Mouse (Mus musculus) hindbrain, embryonic 11.5 days (tissue): ENCODE results near the gene Hist1h2bh. TPM values are rescaled to one million over a fixed set of nuclear protein-coding genes. Genes with fewer than 3 reads are reported as not detected.
"Not testable (repeated sequence)": the region's sequence is repeated elsewhere in the genome, so short reads cannot be mapped to it uniquely, and the experiment has no call there.

Source experiments
- ATAC-seq: fragments of 200-750 bp; cut with Nextera tagmentation; 2 replicates; pipeline ENCODE4 v1.8.0; 2017; ENCODE audit warnings: mild to moderate bottlenecking, moderate TSS enrichment, moderate library complexity; ENCODE audit not compliant: low FRiP score
- DNase-seq: peaks from one replicate; pipeline ENCODE4 v3.0.0-alpha.2; 2015; ENCODE audit warnings: low spot score
- H3K27ac ChIP-seq: fragments of 300-500 bp; sonication (generic); 2 replicates; pipeline ENCODE4 v1.5.1; 2014; ENCODE audit warnings: mild to moderate bottlenecking, low read depth, low read length
- H3K27me3 ChIP-seq: fragments of 300-500 bp; sonication (generic); 2 replicates; pipeline ENCODE4 v1.6.1; 2014; ENCODE audit warnings: mild to moderate bottlenecking, low read length, moderate library complexity, mixed read lengths; ENCODE audit not compliant: control insufficient read depth, insufficient read depth
- H3K36me3 ChIP-seq: fragments of 300-500 bp; sonication (generic); 2 replicates; pipeline ENCODE4 v1.6.1; 2014; ENCODE audit warnings: mild to moderate bottlenecking, low read length, moderate library complexity, mixed read lengths; ENCODE audit not compliant: control insufficient read depth, insufficient read depth
- H3K4me1 ChIP-seq: fragments of 300-500 bp; sonication (generic); replicated peaks from 2 replicates; pipeline ENCODE4 v1.6.1; 2014; ENCODE audit warnings: low read length, mixed read lengths; ENCODE audit not compliant: control insufficient read depth, insufficient read depth
- H3K4me2 ChIP-seq: fragments of 300-500 bp; sonication (generic); replicated peaks from 2 replicates; pipeline ENCODE4 v1.6.1; 2014; ENCODE audit warnings: mild to moderate bottlenecking, low read depth, low read length
- H3K4me3 ChIP-seq: fragments of 300-500 bp; sonication (generic); 2 replicates; pipeline ENCODE4 v1.5.1; 2014; ENCODE audit warnings: low read depth, low read length
- H3K9ac ChIP-seq: fragments of 300-500 bp; sonication (generic); 2 replicates; pipeline ENCODE4 v1.6.1; 2014; ENCODE audit warnings: low read depth, low read length
- H3K9me3 ChIP-seq: fragments of 300-500 bp; sonication (generic); 2 replicates; pipeline ENCODE4 v1.6.1; 2016; ENCODE audit warnings: low read length; ENCODE audit not compliant: control insufficient read depth
- WGBS: fragments of 180-500 bp; shearing (Covaris S2); extraction: QIAGEN DNeasy Blood & Tissue Kit; methylation state at CpG from one replicate; pipeline ENCODE4 v1.1.7; 2014; 5-methylcytosine and 5-hydroxymethylcytosine counted together
- polyA plus RNA-seq: library from polyadenylated mRNA; unstranded; fragments of >200 nt; fragmentation: Nextera tagmentation; extraction: Ambion mirVana; gene quantifications from 2 replicates; pipeline ENCODE4 v1.2.1, GENCODE M21; 2014

Gene Hist1h2bh
- polyA plus RNA-seq, 1 experiment from 2014 or later: 0.60 TPM

DNA sequence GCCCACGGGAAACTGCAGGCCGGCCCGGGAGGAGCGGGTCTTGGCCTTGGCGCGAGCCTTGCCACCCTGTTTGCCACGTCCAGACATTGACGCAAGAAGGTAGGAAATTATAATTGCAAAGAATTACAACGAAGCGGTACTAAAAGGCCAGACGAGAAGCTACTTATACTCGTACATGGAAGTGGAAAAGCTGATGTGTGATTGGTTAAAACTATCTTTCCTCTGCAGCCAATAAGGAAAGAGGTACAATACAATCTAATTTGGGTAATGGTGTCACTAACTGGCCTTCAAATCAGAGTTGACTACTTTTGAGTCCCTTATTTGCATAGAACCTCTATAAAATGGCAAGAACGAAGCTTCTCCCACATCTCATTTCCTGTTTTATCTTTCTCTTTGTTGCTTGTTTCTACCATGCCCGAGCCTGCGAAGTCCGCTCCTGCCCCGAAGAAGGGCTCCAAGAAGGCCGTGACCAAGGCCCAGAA is 27.9 kb upstream of the Hist1h2bh start, which contains the start of the genes Hist1h2ae and Hist1h2bg:
Gene Hist1h2ae, minus strand, starts transcription at position 199 of the 482 bp plus-strand sequence.
Gene Hist1h2bg, plus strand, starts transcription at position 375 of the 482 bp plus-strand sequence.
- no peaks in the 10 kb centered on the region for H3K36me3 ChIP-seq
- under 1% methylated on average over 17 of the region's 18 CpGs for WGBS

DNA sequence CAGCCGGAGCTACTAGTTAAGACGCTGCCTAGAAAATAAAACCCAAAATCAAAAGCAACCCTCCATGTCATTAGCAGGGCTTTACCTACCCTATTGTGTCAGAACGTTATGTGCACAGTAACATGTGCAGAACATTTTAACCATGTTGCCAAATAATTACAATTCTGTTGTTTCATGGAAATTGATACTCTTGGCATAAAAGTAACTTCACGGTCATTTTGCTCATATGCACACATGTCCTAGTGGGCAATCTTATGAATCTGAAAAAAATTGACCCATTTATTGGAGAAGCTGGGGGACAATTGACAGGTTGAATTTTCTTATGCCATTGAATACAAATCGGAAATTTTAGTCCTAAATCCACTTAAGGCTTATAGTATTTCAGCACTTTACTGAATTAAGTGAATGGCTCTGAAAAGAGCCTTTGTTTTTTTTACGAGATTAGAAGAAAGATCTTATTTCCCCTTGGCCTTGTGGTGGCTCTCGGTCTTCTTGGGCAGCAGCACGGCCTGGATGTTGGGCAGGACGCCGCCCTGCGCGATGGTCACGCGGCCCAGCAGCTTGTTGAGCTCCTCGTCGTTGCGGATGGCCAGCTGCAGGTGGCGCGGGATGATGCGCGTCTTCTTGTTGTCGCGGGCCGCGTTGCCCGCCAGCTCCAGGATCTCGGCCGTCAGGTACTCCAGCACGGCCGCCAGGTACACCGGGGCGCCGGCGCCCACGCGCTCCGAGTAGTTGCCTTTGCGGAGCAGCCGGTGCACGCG is 27.2 kb upstream of the Hist1h2bh start:
- Histone ChIP-seq H3K4me3 (peak overlapping the region; percentile 32), H3K9ac (peak overlapping the region; percentile 45), H3K4me2 (peak overlapping the region; percentile 44), H3K27ac (peak overlapping the region; percentile 90)
- H3K4me1 ChIP-seq, ATAC-seq, H3K27me3 ChIP-seq, H3K9me3 ChIP-seq, H3K36me3 ChIP-seq, DNase-seq: not testable (repeated sequence)
- 3% methylated on average over 24 of the region's 41 CpGs for WGBS

More for the DNA sequence above, 27.9 kb upstream of the Hist1h2bh start, which contains the start of the genes Hist1h2ae and Hist1h2bg:
- H3K4me2 ChIP-seq: peak within 1 kb of the TSS; percentile 63
- no peaks in the 10 kb centered on the region for H3K27me3 ChIP-seq
- H3K4me1 ChIP-seq: no peaks in the 10 kb centered on the region
- H3K27ac ChIP-seq: peak within 1 kb of the TSS; percentile 94
- DNase-seq (peak; percentile 80), ATAC-seq (peak; percentile 91)
- peak within 1 kb of the TSS; percentile 39 for H3K4me3 ChIP-seq
- H3K9me3 ChIP-seq: no peaks in the 10 kb centered on the region
- peak within 1 kb of the TSS; percentile 65 for H3K9ac ChIP-seq

DNA sequence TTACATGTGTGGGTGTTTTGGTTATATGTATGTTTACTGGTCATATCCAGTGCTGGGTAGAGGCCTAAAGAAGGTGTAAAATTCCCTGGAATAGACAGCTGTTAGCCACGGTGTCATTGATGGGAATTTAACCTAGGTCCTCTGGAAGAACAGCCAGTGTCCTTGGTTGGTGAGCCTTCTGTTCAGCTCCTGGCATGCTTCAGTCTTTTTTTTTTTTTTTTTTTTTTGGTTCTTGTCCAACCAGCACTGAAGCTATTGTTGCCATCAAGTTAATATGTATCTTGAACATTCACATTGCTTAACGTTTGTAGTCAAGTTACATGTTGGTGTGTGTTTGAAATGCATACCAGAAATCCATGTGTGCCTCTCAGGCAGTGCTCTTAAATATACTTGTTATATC is 21.3 kb upstream of the Hist1h2bh start:
- Histone ChIP-seq H3K27ac (0 out of 2 replicates have a peak overlapping the region, but pooled peaks have one; percentile 3), H3K27me3 (no peaks in the 10 kb centered on the region), H3K9me3 (no peaks in the 10 kb centered on the region), H3K9ac (no peak overlapping the region), H3K4me3 (no peak overlapping the region), H3K36me3 (no peaks in the 10 kb centered on the region), H3K4me2 (no peak overlapping the region), H3K4me1 (no peaks in the 10 kb centered on the region)
- WGBS: 84% methylated on average over 2 of the region's 2 CpGs
- ATAC-seq (no peak), DNase-seq (no peak)

DNA sequence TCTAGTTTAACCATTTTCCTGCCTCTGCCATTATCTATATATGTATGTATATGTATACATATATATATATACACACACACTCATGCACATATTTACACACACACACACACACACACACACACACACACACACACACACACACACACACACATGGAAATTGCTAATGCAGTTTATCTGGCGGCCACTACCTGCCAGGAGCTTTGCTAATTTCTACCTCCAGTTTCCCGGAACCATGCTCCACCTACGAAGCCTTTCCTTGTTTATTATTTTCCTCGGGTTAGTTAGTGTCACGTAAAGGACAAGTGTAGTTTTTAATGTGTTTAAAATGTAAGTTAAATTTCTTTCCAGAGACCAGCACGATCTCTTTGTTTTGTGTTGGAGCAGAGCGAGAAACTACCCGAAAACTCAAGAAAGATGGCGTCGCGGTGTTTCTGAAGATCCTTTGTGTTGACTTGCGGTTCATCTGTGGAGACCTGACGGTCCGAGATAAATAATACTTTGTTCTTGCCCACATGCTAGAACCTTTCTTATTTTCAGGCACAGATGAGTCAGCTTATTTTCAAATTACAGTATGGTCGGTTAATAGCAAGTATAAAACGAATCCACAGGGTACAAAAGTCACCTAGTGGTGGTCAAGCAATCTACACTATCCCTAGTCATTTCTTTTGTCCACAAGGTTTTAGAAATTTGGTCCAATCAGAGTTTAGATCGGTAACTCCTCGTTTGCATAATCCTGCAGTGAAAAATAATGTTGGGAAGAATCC is 19.7 kb upstream of the Hist1h2bh start:
- Histone ChIP-seq H3K36me3 (no peaks in the 10 kb centered on the region), H3K4me3 (peak overlapping the region; percentile 31), H3K9ac (peak overlapping the region; percentile 66), H3K4me2 (peak overlapping the region; percentile 58), H3K27ac (peak overlapping the region; percentile 95), H3K4me1 (no peaks in the 10 kb centered on the region), H3K27me3 (no peaks in the 10 kb centered on the region), H3K9me3 (no peaks in the 10 kb centered on the region)
- peak; percentile 53 for ATAC-seq
- 3% methylated on average over 18 of the region's 18 CpGs for WGBS
- peak; percentile 76 for DNase-seq

DNA sequence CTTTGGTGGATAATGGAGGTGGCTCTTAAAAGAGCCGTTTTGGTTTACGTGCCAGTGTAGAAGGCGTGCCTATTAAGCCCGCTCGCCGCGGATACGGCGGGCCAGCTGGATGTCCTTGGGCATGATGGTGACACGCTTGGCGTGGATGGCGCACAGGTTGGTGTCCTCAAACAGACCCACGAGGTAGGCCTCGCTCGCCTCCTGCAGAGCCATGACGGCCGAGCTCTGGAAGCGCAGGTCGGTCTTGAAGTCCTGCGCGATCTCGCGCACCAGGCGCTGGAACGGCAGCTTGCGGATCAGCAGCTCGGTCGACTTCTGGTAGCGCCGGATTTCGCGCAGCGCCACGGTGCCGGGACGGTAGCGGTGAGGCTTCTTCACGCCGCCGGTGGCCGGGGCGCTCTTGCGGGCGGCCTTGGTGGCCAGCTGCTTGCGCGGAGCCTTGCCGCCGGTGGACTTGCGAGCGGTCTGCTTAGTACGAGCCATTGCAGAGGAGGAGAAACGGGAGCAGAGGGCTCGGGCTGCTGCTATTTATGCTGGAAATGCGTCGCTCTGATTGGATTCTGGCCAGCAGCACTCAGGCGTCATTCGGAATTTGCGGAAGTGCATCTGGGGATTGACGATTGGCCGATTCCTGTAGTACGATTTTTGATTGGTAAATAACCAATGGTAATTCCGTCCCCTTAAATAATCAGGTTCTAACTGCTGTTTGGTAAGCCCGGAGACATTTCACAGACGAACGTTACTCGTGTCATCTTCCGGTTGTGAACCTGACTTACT is 18.9 kb upstream of the Hist1h2bh start, which contains the start of gene Hist1h3e:
Gene Hist1h3e, minus strand, starts transcription at position 487 of the 777 bp plus-strand sequence.
- peak; percentile 99 for ATAC-seq
- H3K36me3 ChIP-seq, H3K4me1 ChIP-seq, H3K27me3 ChIP-seq, H3K9me3 ChIP-seq: not testable (repeated sequence)
- Histone ChIP-seq H3K9ac (peak within 1 kb of the TSS; percentile 66), H3K4me3 (peak within 1 kb of the TSS; percentile 31), H3K27ac (peak within 1 kb of the TSS; percentile 95), H3K4me2 (peak within 1 kb of the TSS; percentile 58)
- 1% methylated on average over 37 of the region's 67 CpGs for WGBS
- DNase-seq: peak; percentile 96

DNA sequence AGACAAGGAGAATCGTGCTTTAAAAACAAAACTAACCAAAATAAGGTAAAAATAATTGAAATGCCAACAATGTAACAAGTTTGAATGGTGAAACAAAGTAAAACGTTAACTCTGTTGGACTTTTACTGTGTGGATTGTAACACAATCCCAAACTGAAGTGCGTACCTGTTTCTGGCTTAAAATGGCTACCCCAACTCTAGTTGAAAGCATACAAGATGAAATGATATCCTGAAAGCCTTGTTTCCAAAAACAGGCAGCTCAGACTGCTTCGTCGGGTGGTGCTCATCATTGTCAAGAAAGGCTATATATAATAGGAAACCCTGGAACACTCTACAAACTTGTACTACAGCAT is 18.3 kb upstream of the Hist1h2bh start:
- H3K9ac ChIP-seq: not testable (repeated sequence)

DNA sequence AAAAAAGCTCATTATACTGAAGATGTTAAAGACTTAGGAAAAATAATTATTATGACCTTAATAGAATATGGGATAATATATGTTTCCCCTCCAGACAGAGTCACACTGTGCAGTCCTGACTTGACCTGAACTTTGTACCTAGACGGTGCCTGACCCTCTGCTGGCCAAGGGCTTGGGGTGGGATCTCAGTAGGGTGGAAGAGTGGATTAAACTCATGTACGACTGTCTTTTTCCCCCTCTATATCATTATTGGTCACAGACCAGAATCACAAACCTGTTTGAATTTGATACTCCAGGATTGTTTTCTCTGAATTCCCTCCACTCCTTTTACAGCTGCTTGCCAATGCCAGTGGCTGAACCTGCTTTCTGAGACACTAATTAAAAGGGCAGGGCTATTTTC is 17.5 kb upstream of the Hist1h2bh start:
- H3K27me3 ChIP-seq, H3K27ac ChIP-seq, DNase-seq, H3K9me3 ChIP-seq, H3K4me1 ChIP-seq, H3K4me2 ChIP-seq, H3K4me3 ChIP-seq, ATAC-seq, H3K9ac ChIP-seq, H3K36me3 ChIP-seq: not testable (repeated sequence)
- 29% methylated on average over 2 of the region's 2 CpGs for WGBS

More for the DNA sequence above, 18.3 kb upstream of the Hist1h2bh start:
- WGBS: 0% methylated on average over 2 of the region's 5 CpGs
- not testable (repeated sequence) for DNase-seq, H3K4me2 ChIP-seq, H3K27me3 ChIP-seq, ATAC-seq, H3K36me3 ChIP-seq, H3K9me3 ChIP-seq, H3K4me1 ChIP-seq
- Histone ChIP-seq H3K27ac (peak overlapping the region; percentile 95), H3K4me3 (peak overlapping the region; percentile 31)

DNA sequence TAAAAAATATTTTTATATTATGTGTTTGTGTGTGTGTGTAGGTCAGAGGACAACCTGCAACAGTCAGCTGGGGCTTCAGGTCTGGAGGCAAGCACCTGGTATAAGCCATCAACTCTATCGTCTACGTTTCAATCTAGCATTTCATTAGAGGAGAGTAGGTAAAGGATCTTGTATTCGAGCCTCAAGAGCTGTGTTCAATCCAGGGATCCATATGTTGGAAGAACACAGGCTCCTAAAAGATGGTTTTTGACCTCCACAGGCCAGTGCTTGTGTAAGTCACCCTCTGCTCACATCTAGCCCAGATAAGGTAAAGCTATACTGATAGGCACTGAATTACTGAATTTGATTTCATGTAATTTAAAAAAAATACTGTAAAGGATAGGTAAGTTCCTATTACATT is 13.7 kb upstream of the Hist1h2bh start:
- Histone ChIP-seq H3K4me3 (no peak overlapping the region), H3K4me2 (no peak overlapping the region; the same call in 1 of the 2 replicates)

More for the DNA sequence above, 13.7 kb upstream of the Hist1h2bh start:
- Histone ChIP-seq H3K9me3 (no peaks in the 10 kb centered on the region), H3K9ac (no peak overlapping the region), H3K27ac (0 out of 2 replicates have a peak overlapping the region, but pooled peaks have one; percentile 36), H3K27me3 (no peaks in the 10 kb centered on the region), H3K4me1 (no peaks in the 10 kb centered on the region), H3K36me3 (no peaks in the 10 kb centered on the region)
- DNase-seq (no peak), ATAC-seq (no peak)
- 73% methylated on average over 3 of the region's 3 CpGs for WGBS
